Mouse (Mus musculus) sigmoid colon, adult 10 weeks (tissue): ENCODE data around the gene Tas2r122. TPM values are rescaled to one million over a fixed set of nuclear protein-coding genes. Genes with fewer than 3 reads are reported as not detected.

Experiments
- polyA plus RNA-seq: library from polyadenylated mRNA; stranded (reverse); fragments of 350-450 nt; fragmentation: Illumina TruSeq; extraction: RNeasy Lipid Tissue Mini Kit (QIAGEN cat#74804); gene quantifications from one replicate; pipeline ENCODE4 v1.2.3, GENCODE M21; 2014; ENCODE audit warnings: low read depth, low replicate concordance

The Tas2r122 gene
- polyA plus RNA-seq, result not detected

GRCm38 (mm10) chr6:132711828-132712227, at the start of gene Tas2r122:
TSS of gene Tas2r122 (minus strand) at chr6:132711928.

GRCm38 (mm10) chr6:132754430-132754829, 42.7 kb upstream of the Tas2r122 start, which contains the start of gene Tas2r124:
TSS of gene Tas2r124 (plus strand) at chr6:132754730.

GRCm38 (mm10) chr6:132737935-132738334, 26.2 kb upstream of the Tas2r122 start, which contains the start of gene Tas2r115:
TSS of gene Tas2r115 (minus strand) at chr6:132738035.

GRCm38 (mm10) chr6:132700907-132701306, 10.8 kb downstream of the Tas2r122 start, which contains the start of gene Tas2r121:
TSS of gene Tas2r121 (minus strand) at chr6:132701007.

Other genes with a start within 250 kb of the Tas2r122 start
- not detected for gene Prh1, start 142.1 kb downstream of the Tas2r122 start, polyA plus RNA-seq
- not detected for gene Prp2, start 116.0 kb downstream of the Tas2r122 start, polyA plus RNA-seq
- not detected for gene A630073D07Rik, start 60.4 kb downstream of the Tas2r122 start, polyA plus RNA-seq
- gene Tas2r120, start 55.0 kb downstream of the Tas2r122 start, polyA plus RNA-seq, result not detected
- not detected for gene Tas2r121, start 10.9 kb downstream of the Tas2r122 start, polyA plus RNA-seq
- not detected for gene Tas2r115, start 26.1 kb upstream of the Tas2r122 start, polyA plus RNA-seq
- gene Tas2r124, start 42.8 kb upstream of the Tas2r122 start, polyA plus RNA-seq, result not detected
- gene Tas2r102, start 50.2 kb upstream of the Tas2r122 start, polyA plus RNA-seq, result not detected
- not detected for gene Tas2r136, start 66.2 kb upstream of the Tas2r122 start, polyA plus RNA-seq
- not detected for gene Tas2r117, start 90.9 kb upstream of the Tas2r122 start, polyA plus RNA-seq
- not detected for gene Tas2r123, start 135.2 kb upstream of the Tas2r122 start, polyA plus RNA-seq
- gene Tas2r116, start 143.5 kb upstream of the Tas2r122 start, polyA plus RNA-seq, result not detected
- gene Tas2r110, start 156.1 kb upstream of the Tas2r122 start, polyA plus RNA-seq, result not detected
- not detected for gene Tas2r113, start 181.1 kb upstream of the Tas2r122 start, polyA plus RNA-seq
- gene Tas2r125, start 197.7 kb upstream of the Tas2r122 start, polyA plus RNA-seq, result not detected
- gene Tas2r129, start 239.2 kb upstream of the Tas2r122 start, polyA plus RNA-seq, result not detected
- gene Tas2r131, start 246.0 kb upstream of the Tas2r122 start, polyA plus RNA-seq, result not detected